In the genomic region with DNA sequence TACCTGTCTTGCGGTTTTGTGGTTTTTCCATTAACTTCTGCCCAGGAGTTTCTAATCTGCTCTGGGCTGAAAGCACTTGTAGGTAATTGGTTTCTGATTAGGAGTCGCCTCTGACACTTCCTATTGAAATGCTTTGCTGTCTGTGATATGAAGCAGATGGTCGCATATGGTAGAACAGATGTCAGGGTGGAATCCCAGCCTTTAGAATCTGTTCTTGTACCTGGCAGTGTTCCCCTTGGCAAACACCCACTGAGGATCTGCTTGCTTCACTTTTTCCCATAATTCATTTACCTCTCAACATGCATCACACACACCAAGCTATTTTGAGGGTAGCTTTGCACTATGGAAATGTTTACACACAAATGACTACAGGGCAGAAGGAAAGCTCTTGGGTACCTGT, we compare ENCODE assay signal across 8 mouse cellular contexts. TPM values are rescaled to one million over a fixed set of nuclear protein-coding genes. Genes with fewer than 3 reads are reported as not detected.
DNase-seq lines count a peak whose midpoint lies in the region; ATAC-seq and TF ChIP-seq lines count a peak whose summit lies in the region.
"Had no signal": no experiment of that assay in that cellular context is flagged by ENCODE, and none has a peak within 500 bp of the region (broad histone marks: within the 10 kb centered on the region; RNA-seq: fewer than 3 reads in every experiment).

No protein-coding gene starts in this region.

- no peak for TF ChIP-seq CTCF in brain, embryonic 14.5 days (IDR thresholded peaks at IDR 0.05; ENCODE audit: borderline replicate concordance, extremely low read depth, insufficient read depth, insufficient read length)

- no peak for TF ChIP-seq POLR2A in brain, embryonic 14.5 days (IDR thresholded peaks at IDR 0.05; ENCODE audit: borderline replicate concordance, extremely low read depth, insufficient read depth, insufficient read length, poor library complexity, severe bottlenecking)

- peak; percentile 80 for DNase-seq in MN1 (ENCODE audit: low spot score)
- DNase-seq in brain, embryonic 14.5 days (ENCODE audit: low read depth), result peak; percentile 95
- peak; percentile 9 to 46 for DNase-seq in frontal cortex, postnatal 14 days (ENCODE audit: low spot score in 2 of 2)
- DNase-seq in left cerebral cortex, adult 11 months (ENCODE audit: low spot score), result peak; percentile 29
- DNase-seq in urinary bladder, postnatal 25 days (ENCODE audit: low spot score), result no peak
- DNase-seq in testis, postnatal 10 days (ENCODE audit: low spot score), result no peak

- no peak for ATAC-seq in megakaryocyte progenitor cell, adult 5-6 weeks (replicated peaks; ENCODE audit: poor library complexity)

RNA-seq across cellular contexts. Expression of a gene that starts 44.2 kb away (rescaled TPM):
- 26.0 and 35.1 TPM in 2 replicates for polyA plus RNA-seq in brain, embryonic 14.5 days (2012; rRNA removed)
- not detected in 2 replicates for total RNA-seq in megakaryocyte progenitor cell, adult 5-6 weeks (2015)
- total RNA-seq in megakaryocyte progenitor cell, adult 5-6 weeks (2017), result not detected in 2 replicates
- polyA plus RNA-seq: macrophage had no signal

Comparison
In these comparisons a context has a peak if more than half of its experiments do, and no peak if none do; other contexts are left out.
1. DNase-seq: peak in MN1 (single experiment), brain, embryonic 14.5 days (single experiment), frontal cortex, postnatal 14 days (2 of 2) and left cerebral cortex, adult 11 months (single experiment); none in urinary bladder, postnatal 25 days (single experiment) and testis, postnatal 10 days (single experiment).